Mouse (Mus musculus) left cerebral cortex, adult 18-20 months (tissue): ENCODE measurements at regions not wholly inside any gene's neighbourhood (a gene's known extent, or its start where the extent isn't known, plus 50 kb on each side); places are given as distances from the start of the nearest gene placed in this dataset.
A peak's percentile ranks its signal among the peaks of the same experiment; 100 is the strongest.

Experiments
- DNase-seq, 2 experiments: peaks; one replicate each; pipeline ENCODE4 v3.0.0; 2021 to 2022; ENCODE audit warnings: low spot score in 2 of 2, mixed read lengths in 1 of 2

- DNase-seq = no peak
Measured at GRCm38 (mm10) chr1:185519811-185520210, 65.2 kb downstream of the Slc30a10 start.

- no peak for DNase-seq
Measured at GRCm38 (mm10) chr1:185524020-185524419, 69.4 kb downstream of the Slc30a10 start.

- DNase-seq = no peak
Measured at GRCm38 (mm10) chr1:185533471-185533870, 78.8 kb downstream of the Slc30a10 start.

GRCm38 (mm10) chr1:185534129-185534528 is 79.5 kb downstream of the Slc30a10 start:
- no peak for DNase-seq

- DNase-seq = no peak
Measured at GRCm38 (mm10) chr1:185535321-185535720, 80.7 kb downstream of the Slc30a10 start.

GRCm38 (mm10) chr1:185537236-185537635 is 82.6 kb downstream of the Slc30a10 start:
- DNase-seq = no peak

- DNase-seq = no peak
Measured at GRCm38 (mm10) chr1:185539458-185539857, 84.8 kb downstream of the Slc30a10 start.

GRCm38 (mm10) chr1:185546346-185546745 is 91.7 kb downstream of the Slc30a10 start:
- no peak for DNase-seq

- no peak for DNase-seq
Measured at GRCm38 (mm10) chr1:185572761-185573530, 118.3 kb downstream of the Slc30a10 start.

- DNase-seq = peak in 1 of 2 experiments; percentile 11
Measured at GRCm38 (mm10) chr1:185574978-185575377, 120.3 kb downstream of the Slc30a10 start.

GRCm38 (mm10) chr1:185579824-185580223 is 125.2 kb downstream of the Slc30a10 start:
- DNase-seq = no peak

- DNase-seq = no peak
Measured at GRCm38 (mm10) chr1:185585191-185585870, 130.7 kb downstream of the Slc30a10 start.

GRCm38 (mm10) chr1:185587671-185588347 is 133.2 kb downstream of the Slc30a10 start:
- DNase-seq = no peak

GRCm38 (mm10) chr1:185588348-185588719 is 133.7 kb downstream of the Slc30a10 start:
- no peak for DNase-seq

GRCm38 (mm10) chr1:185596815-185597214 is 142.2 kb downstream of the Slc30a10 start:
- no peak for DNase-seq

GRCm38 (mm10) chr1:185598514-185598913 is 143.9 kb downstream of the Slc30a10 start:
- DNase-seq = no peak

GRCm38 (mm10) chr1:185601166-185601565 is 146.5 kb downstream of the Slc30a10 start:
- no peak for DNase-seq

- no peak for DNase-seq
Measured at GRCm38 (mm10) chr1:185605996-185606395, 151.3 kb downstream of the Slc30a10 start.

GRCm38 (mm10) chr1:185607611-185608010 is 153.0 kb downstream of the Slc30a10 start:
- no peak for DNase-seq

- no peak for DNase-seq
Measured at GRCm38 (mm10) chr1:185608440-185608839, 153.8 kb downstream of the Slc30a10 start.

- peak; percentile 13 to 40 for DNase-seq
Measured at GRCm38 (mm10) chr1:185610586-185610985, 155.9 kb downstream of the Slc30a10 start.

GRCm38 (mm10) chr1:185615819-185616429 is 161.3 kb downstream of the Slc30a10 start:
- DNase-seq = no peak
